Mouse (Mus musculus): ENCODE results near the gene Med31.

DNA sequence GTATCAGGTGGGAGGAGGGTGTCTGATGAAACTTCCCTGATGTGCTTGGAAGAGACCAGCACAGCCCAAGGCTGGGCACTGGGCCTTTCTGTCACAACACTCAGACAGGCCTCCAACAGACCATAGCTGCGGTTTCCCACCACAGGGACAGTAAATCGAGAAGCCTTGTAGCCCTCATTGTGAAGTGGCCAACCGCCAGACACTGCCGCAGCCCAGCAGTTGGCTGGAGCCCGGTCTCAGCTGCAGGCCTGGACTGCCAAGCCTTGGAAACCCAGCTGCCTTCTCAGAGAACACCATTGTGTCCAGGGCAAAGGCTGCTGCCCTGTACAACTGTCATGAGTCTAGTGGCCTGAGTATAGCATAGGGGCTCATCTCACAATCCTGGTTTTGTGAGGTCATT is 18.6 kb upstream of the Med31 start:
- TF ChIP-seq CTCF (IDR thresholded peaks at IDR 0.05; ENCODE audit: low read depth): no peak
- TF ChIP-seq EP300 (IDR thresholded peaks at IDR 0.05; ENCODE audit: low read depth): no peak
